Mouse (Mus musculus): ENCODE measurements around the gene Rhbg. TPM values are rescaled to one million over a fixed set of nuclear protein-coding genes. Genes with fewer than 3 reads are reported as not detected.
A peak's percentile ranks its signal among the peaks of the same experiment; 100 is the strongest.

The Rhbg gene
- polyA plus RNA-seq, 1 experiment from 2014 or later, result 0.21 TPM

GRCm38 (mm10) chr3:88247666-88248065 lies 6.8 kb downstream of the Rhbg start:
- Histone ChIP-seq H3K27ac (replicated peaks; ENCODE audit: low read depth, low read length) (no peak overlapping the region), H3K4me3 (replicated peaks; ENCODE audit: low read depth, low read length) (no peak overlapping the region), H3K4me2 (ENCODE audit: low read length) (no peak overlapping the region), H3K9me3 (ENCODE audit: control insufficient read depth, low read length) (no peaks in the 10 kb centered on the region), H3K4me1 (ENCODE audit: control insufficient read depth, insufficient read depth, low read length) (no peaks in the 10 kb centered on the region), H3K27me3 (ENCODE audit: control insufficient read depth, insufficient read depth, low read length) (peaks cover 16% of the 10 kb centered on the region; the same call in 1 of the 2 replicates), H3K9ac (replicated peaks; ENCODE audit: low read length) (no peak overlapping the region), H3K36me3 (ENCODE audit: control insufficient read depth, insufficient read depth, low read length) (no peaks in the 10 kb centered on the region)
- DNase-seq (no peak), ATAC-seq (ENCODE audit: low FRiP score, low TSS enrichment) (no peak)
- WGBS, result 75% methylated on average over 9 of the region's 9 CpGs

DNA sequence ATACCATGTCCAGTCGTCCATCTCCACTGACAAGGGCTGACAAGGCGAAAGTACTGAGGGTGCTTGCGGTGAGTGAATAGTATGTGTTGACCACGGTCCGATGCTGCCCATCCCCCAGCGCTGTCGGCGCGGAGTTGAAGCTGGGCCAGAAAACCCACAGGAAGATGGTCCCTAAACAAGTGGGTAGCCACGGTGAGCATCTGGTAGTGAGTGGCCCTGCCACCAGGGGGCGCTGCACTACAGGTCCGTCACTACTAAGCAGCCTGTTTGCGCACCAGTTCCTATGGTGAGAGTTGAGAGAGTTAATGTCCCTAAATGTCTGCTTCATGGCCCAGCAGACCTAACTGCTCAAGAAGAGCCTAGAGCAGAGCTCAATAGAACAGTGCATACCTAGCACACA lies 8.7 kb downstream of the Rhbg start:
- Histone ChIP-seq H3K36me3 (ENCODE audit: control insufficient read depth, insufficient read depth, low read length) (no peaks in the 10 kb centered on the region), H3K27me3 (ENCODE audit: control insufficient read depth, insufficient read depth, low read length) (peaks cover 19% of the 10 kb centered on the region; the same call in 1 of the 2 replicates), H3K9me3 (ENCODE audit: control insufficient read depth, low read length) (no peaks in the 10 kb centered on the region), H3K4me1 (ENCODE audit: control insufficient read depth, insufficient read depth, low read length) (peaks cover 11% of the 10 kb centered on the region), H3K4me2 (ENCODE audit: low read length) (no peak overlapping the region), H3K27ac (replicated peaks; ENCODE audit: low read depth, low read length) (no peak overlapping the region), H3K4me3 (replicated peaks; ENCODE audit: low read depth, low read length) (no peak overlapping the region), H3K9ac (replicated peaks; ENCODE audit: low read length) (no peak overlapping the region)
- DNase-seq (peak; percentile 74), ATAC-seq (ENCODE audit: low FRiP score, low TSS enrichment) (no peak)
- 19% methylated on average over 13 of the region's 13 CpGs for WGBS

- no peak overlapping the region for H3K9ac ChIP-seq (replicated peaks; ENCODE audit: low read length)
- H3K27ac ChIP-seq (replicated peaks; ENCODE audit: low read depth, low read length), result no peak overlapping the region
- H3K4me1 ChIP-seq (ENCODE audit: control insufficient read depth, insufficient read depth, low read length), result peaks cover 19% of the 10 kb centered on the region
- 5% methylated on average over 2 of the region's 2 CpGs for WGBS
- DNase-seq (peak; percentile 80), ATAC-seq (ENCODE audit: low FRiP score, low TSS enrichment) (no peak)
- peaks cover 30% of the 10 kb centered on the region; the same call in 1 of the 2 replicates for H3K27me3 ChIP-seq (ENCODE audit: control insufficient read depth, insufficient read depth, low read length)
- H3K36me3 ChIP-seq (ENCODE audit: control insufficient read depth, insufficient read depth, low read length), result no peaks in the 10 kb centered on the region
- H3K9me3 ChIP-seq (ENCODE audit: control insufficient read depth, low read length), result no peaks in the 10 kb centered on the region
- H3K4me2 ChIP-seq (ENCODE audit: low read length), result no peak overlapping the region
- H3K4me3 ChIP-seq (replicated peaks; ENCODE audit: low read depth, low read length), result no peak overlapping the region
Observed at GRCm38 (mm10) chr3:88244071-88244470, 10.4 kb downstream of the Rhbg start.

DNA sequence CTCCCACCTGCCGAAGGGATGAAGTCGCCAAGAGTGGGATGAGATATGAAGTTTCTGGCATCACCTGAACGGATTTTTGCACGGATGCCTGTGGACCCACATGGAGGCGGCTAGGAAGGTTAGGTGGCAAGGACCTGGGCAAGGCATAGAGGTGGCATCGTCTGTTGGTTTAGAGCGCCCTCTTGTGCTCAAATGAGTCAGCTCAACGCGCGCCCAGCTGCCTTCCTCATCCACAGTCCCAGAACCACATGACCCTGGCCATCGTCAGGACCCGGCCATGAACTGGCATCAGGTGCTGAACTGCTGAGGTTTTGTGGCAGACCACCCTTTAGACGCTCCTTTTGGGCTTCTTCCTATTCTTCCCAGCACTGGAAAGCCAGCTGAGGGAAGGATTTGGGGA lies 12.0 kb downstream of the Rhbg start:
- peak; percentile 92 for DNase-seq
- Histone ChIP-seq H3K4me3 (replicated peaks; ENCODE audit: low read depth, low read length) (no peak overlapping the region), H3K9ac (replicated peaks; ENCODE audit: low read length) (peak overlapping the region; percentile 16; the same call in 1 of the 2 replicates), H3K27ac (replicated peaks; ENCODE audit: low read depth, low read length) (peak overlapping the region; percentile 77), H3K9me3 (ENCODE audit: control insufficient read depth, low read length) (no peaks in the 10 kb centered on the region), H3K4me1 (ENCODE audit: control insufficient read depth, insufficient read depth, low read length) (peaks cover 32% of the 10 kb centered on the region), H3K4me2 (ENCODE audit: low read length) (peak overlapping the region; percentile 15; the same call in 1 of the 2 replicates), H3K36me3 (ENCODE audit: control insufficient read depth, insufficient read depth, low read length) (no peaks in the 10 kb centered on the region), H3K27me3 (ENCODE audit: control insufficient read depth, insufficient read depth, low read length) (peaks cover 32% of the 10 kb centered on the region; the same call in 1 of the 2 replicates)
- ATAC-seq (ENCODE audit: low FRiP score, low TSS enrichment), result peak; percentile 67
- WGBS, result under 1% methylated on average over 13 of the region's 13 CpGs

DNA sequence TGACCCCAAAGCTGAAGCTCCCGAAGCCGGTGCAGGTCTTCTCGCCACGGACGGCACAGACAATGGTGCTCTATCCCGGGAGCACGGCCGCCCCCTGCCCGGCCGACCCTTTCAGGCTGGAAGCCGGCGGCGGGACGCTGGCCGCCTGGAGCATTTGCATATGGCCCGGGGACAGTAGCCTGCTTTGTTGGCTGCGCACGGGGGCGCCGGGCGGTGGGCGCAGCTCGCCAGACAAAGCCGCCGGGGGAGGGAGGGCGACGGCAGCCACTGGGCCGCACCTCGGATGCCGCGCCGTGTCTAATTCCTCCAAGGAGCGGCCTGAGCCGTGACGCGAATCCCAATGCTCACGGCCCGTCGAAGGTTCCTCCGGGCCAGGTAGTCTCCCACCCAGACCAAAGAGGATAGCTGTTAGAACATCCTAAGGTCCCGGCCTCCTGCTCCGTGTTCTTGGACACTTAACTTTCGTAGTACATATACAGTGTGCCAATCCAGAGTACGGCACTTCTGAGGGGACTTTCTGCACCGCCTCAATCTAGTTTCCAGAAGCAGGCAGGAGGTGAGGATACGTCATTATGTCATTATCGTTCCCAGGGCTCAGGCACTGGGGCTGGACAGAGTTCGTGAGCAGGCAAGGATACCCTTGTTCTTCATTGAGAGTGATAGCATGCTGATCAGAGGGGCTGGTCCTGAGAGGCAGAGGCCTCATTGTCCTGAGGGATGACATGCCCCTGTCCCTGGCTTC lies 13.3 kb downstream of the Rhbg start:
- H3K27ac ChIP-seq (replicated peaks; ENCODE audit: low read depth, low read length), result peak overlapping the region; percentile 78
- peak; percentile 55 for ATAC-seq (ENCODE audit: low FRiP score, low TSS enrichment)
- H3K36me3 ChIP-seq (ENCODE audit: control insufficient read depth, insufficient read depth, low read length), result no peaks in the 10 kb centered on the region
- peak; percentile 82 for DNase-seq
- peak overlapping the region; percentile 24 for H3K4me3 ChIP-seq (replicated peaks; ENCODE audit: low read depth, low read length)
- peaks cover 32% of the 10 kb centered on the region; the same call in 1 of the 2 replicates for H3K27me3 ChIP-seq (ENCODE audit: control insufficient read depth, insufficient read depth, low read length)
- peaks cover 45% of the 10 kb centered on the region for H3K4me1 ChIP-seq (ENCODE audit: control insufficient read depth, insufficient read depth, low read length)
- 1% methylated on average over 48 of the region's 48 CpGs for WGBS
- H3K9me3 ChIP-seq (ENCODE audit: control insufficient read depth, low read length), result no peaks in the 10 kb centered on the region
- H3K9ac ChIP-seq (replicated peaks; ENCODE audit: low read length), result peak overlapping the region; percentile 48
- peak overlapping the region; percentile 46 for H3K4me2 ChIP-seq (ENCODE audit: low read length)

DNA sequence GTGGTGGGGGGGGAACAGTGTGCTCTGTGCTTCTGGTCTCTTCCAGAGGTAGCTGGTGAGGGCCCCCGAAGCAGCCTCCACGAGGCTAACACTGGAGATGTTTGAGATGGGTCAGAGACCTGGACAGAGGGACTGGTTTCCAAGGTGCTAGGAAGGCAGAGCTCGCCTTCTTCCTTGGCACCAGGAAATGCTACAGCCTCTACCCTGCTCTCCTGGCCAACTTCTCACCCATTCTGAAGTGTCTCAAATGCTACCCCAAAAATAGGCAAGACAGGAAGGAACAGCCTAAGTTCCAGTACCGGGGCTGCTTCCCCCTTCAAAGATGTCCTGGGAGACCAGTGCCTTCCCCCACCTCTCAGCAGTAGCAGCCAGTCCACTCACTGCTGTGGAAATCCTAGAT lies 15.1 kb downstream of the Rhbg start:
- no peak overlapping the region for H3K9ac ChIP-seq (replicated peaks; ENCODE audit: low read length)
- H3K4me1 ChIP-seq (ENCODE audit: control insufficient read depth, insufficient read depth, low read length), result peaks cover 54% of the 10 kb centered on the region
- ATAC-seq (ENCODE audit: low FRiP score, low TSS enrichment), result no peak
- no peak overlapping the region for H3K4me2 ChIP-seq (ENCODE audit: low read length)
- no peaks in the 10 kb centered on the region for H3K36me3 ChIP-seq (ENCODE audit: control insufficient read depth, insufficient read depth, low read length)
- DNase-seq, result no peak
- no peaks in the 10 kb centered on the region for H3K9me3 ChIP-seq (ENCODE audit: control insufficient read depth, low read length)
- H3K4me3 ChIP-seq (replicated peaks; ENCODE audit: low read depth, low read length), result no peak overlapping the region
- 56% methylated on average over 4 of the region's 4 CpGs for WGBS
- H3K27ac ChIP-seq (replicated peaks; ENCODE audit: low read depth, low read length), result peak overlapping the region; percentile 53; the same call in 1 of the 2 replicates
- peaks cover 26% of the 10 kb centered on the region; the same call in 1 of the 2 replicates for H3K27me3 ChIP-seq (ENCODE audit: control insufficient read depth, insufficient read depth, low read length)

DNA sequence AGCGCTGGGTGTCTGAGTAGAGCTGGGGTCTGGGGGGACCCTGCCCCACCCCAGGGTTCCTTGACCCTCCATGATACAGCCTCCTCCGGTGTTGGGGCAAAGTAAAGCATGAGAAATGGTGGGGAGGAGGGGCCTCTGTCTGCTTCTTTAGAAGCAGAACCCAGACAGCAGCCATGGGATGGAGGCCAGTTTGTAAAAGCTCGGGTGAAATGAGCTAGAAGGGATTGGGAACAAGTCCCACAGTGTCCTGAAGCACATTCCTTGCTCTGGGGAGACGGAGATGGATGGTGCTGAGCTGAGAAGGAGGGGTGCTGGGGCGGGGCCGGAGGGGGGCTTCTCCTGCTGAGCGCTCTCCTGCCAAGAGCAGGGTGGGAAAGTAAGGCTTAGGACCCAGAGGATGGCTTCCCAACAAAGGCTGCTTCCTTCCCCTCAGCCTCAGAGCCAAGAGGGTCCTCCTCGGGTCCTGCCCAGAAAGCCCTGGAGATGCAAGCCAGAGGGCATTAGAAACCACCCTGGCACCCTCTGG lies 15.6 kb downstream of the Rhbg start:
- 23% methylated on average over 8 of the region's 8 CpGs for WGBS
- Histone ChIP-seq H3K4me1 (ENCODE audit: control insufficient read depth, insufficient read depth, low read length) (peaks cover 56% of the 10 kb centered on the region), H3K4me2 (ENCODE audit: low read length) (no peak overlapping the region), H3K27ac (replicated peaks; ENCODE audit: low read depth, low read length) (peak overlapping the region; percentile 72), H3K4me3 (replicated peaks; ENCODE audit: low read depth, low read length) (no peak overlapping the region), H3K36me3 (ENCODE audit: control insufficient read depth, insufficient read depth, low read length) (no peaks in the 10 kb centered on the region), H3K27me3 (ENCODE audit: control insufficient read depth, insufficient read depth, low read length) (peaks cover 22% of the 10 kb centered on the region; the same call in 1 of the 2 replicates), H3K9me3 (ENCODE audit: control insufficient read depth, low read length) (no peaks in the 10 kb centered on the region), H3K9ac (replicated peaks; ENCODE audit: low read length) (no peak overlapping the region)
- ATAC-seq (ENCODE audit: low FRiP score, low TSS enrichment) (peak; percentile 26; the same call in 1 of the 2 replicates), DNase-seq (peak; percentile 44)

- Histone ChIP-seq H3K27ac (replicated peaks; ENCODE audit: low read depth, low read length) (peak overlapping the region; percentile 72), H3K4me2 (ENCODE audit: low read length) (no peak overlapping the region), H3K27me3 (ENCODE audit: control insufficient read depth, insufficient read depth, low read length) (peaks cover 16% of the 10 kb centered on the region; the same call in 1 of the 2 replicates), H3K9me3 (ENCODE audit: control insufficient read depth, low read length) (no peaks in the 10 kb centered on the region), H3K4me1 (ENCODE audit: control insufficient read depth, insufficient read depth, low read length) (peaks cover 69% of the 10 kb centered on the region), H3K9ac (replicated peaks; ENCODE audit: low read length) (no peak overlapping the region; the same call in 1 of the 2 replicates), H3K4me3 (replicated peaks; ENCODE audit: low read depth, low read length) (no peak overlapping the region), H3K36me3 (ENCODE audit: control insufficient read depth, insufficient read depth, low read length) (no peaks in the 10 kb centered on the region)
- 7% methylated on average over 10 of the region's 10 CpGs for WGBS
- DNase-seq, result peak; percentile 70
- no peak for ATAC-seq (ENCODE audit: low FRiP score, low TSS enrichment)
Observed at GRCm38 (mm10) chr3:88237556-88238194, 16.8 kb downstream of the Rhbg start.

Measured in midbrain, embryonic 14.5 days (tissue).